Mouse (Mus musculus): ENCODE data around the gene Olfr772. TPM values are rescaled to one million over a fixed set of nuclear protein-coding genes. Genes with fewer than 3 reads are reported as not detected.
"Not testable (repeated sequence)": the region's sequence is repeated elsewhere in the genome, so short reads cannot be mapped to it uniquely, and the experiment has no call there.

Olfr772 gene
- not detected for total RNA-seq (2021)
- long read RNA-seq, experiment 1: 0 reads
- long read RNA-seq, experiment 2: 0 reads

- intact Hi-C loops (cut with DNase I; ENCODE audit: low total_unique reads): not testable (repeated sequence)
Measured at GRCm38 (mm10) chr10:129177821-129178220, at the start of gene Olfr772. Gene Olfr772, minus strand, starts transcription at chr10:129177921.

DNA sequence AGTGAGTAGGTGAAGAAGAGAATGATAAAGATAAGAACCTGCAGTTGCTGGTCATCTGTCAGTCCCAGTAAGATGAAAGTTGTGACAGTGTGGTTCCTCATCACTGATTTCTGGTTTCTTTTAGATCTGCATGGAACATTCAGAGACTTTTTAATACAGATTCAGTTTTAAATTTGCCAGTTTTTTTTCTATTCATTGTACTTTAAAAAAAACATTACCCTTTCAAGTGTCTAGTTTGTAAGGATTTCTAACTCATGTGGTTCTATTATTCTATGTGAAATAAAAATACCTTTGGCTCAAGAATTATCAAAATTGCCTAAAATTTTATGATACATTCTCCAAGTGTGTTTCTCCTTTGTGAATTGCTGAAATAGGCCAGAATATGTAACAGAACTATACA lies 9.6 kb upstream of the Olfr772 start, which contains the start of gene Olfr773:
Gene Olfr773 (minus strand): TSS at position 101 of the 400 bp plus-strand sequence.
- intact Hi-C loops (cut with DNase I; ENCODE audit: low total_unique reads); DNase-seq: not testable (repeated sequence)

More at GRCm38 (mm10) chr10:129177821-129178220, at the start of gene Olfr772:
- DNase-seq: not testable (repeated sequence)

DNA sequence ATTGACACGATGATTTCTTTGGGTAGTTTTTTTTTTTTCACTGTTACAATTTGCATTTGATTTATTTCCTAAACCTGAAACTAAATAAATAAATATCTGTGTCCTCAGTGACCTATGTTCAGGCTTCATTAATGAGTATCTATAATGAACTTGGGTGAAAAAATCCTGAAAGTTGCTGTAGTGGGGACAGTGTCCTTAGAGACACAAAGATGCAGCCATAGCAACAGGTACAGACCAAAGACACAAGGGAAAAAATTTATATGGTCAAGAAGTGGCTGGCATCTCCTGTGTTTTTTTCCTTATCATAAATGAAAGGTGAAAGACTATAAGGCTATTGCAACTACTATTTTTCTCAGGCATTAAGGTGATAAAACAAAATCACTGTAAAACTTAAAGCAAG lies 13.1 kb downstream of the Olfr772 start, which contains the start of gene Olfr771:
Gene Olfr771 (minus strand): TSS at position 101 of the 400 bp plus-strand sequence.
- DNase-seq: no peak
- intact Hi-C loops (cut with DNase I; ENCODE audit: low total_unique reads): no loop called here

DNA sequence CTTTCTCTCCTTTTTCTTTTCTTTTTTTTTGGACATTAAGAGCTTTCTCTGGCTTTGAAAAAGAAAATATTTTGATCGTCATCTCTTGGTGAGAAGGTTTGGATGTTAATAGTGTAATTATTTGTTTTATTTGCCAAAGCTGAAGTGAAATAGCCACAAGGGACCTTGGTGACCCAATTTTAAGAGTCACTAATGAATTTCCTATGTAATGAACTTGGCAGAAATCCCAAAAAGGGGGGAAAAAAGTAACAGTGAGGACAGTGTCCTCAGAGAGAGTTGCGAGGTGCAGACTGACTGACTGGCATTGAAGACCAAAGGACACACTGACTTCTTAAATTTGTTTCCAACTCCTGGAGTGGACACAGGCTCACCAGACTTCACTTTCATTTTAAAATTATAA lies 38.8 kb downstream of the Olfr772 start, which contains the start of gene Olfr770:
Gene Olfr770 (minus strand): TSS at position 101 of the 400 bp plus-strand sequence.
- DNase-seq: no peak

More for the DNA sequence above, 38.8 kb downstream of the Olfr772 start, which contains the start of gene Olfr770:
- intact Hi-C loops (cut with DNase I; ENCODE audit: low total_unique reads): no loop called here

Other genes starting within 250 kb of the Olfr772 start
- gene Itga7, start 244.1 kb downstream of the Olfr772 start, total RNA-seq (2021): 10 to 100 TPM; 88.7 to 94.7 TPM
- gene Mettl7b, start 216.9 kb downstream of the Olfr772 start, total RNA-seq (2021): under 1 TPM in 1 of 2 experiments, not detected in 1; 0.16 TPM
- not detected for gene Olfr9, start 188.5 kb downstream of the Olfr772 start, total RNA-seq (2021)
- gene Olfr763, start 167.1 kb downstream of the Olfr772 start, total RNA-seq (2021): not detected
- gene Olfr764-ps1, start 138.0 kb downstream of the Olfr772 start, total RNA-seq (2021): not detected
- not detected for gene Olfr765, start 127.9 kb downstream of the Olfr772 start, total RNA-seq (2021)
- gene Olfr766-ps1, start 108.9 kb downstream of the Olfr772 start, total RNA-seq (2021): not detected
- gene Olfr767, start 95.0 kb downstream of the Olfr772 start, total RNA-seq (2021): not detected
- gene Olfr768, start 78.5 kb downstream of the Olfr772 start, total RNA-seq (2021): not detected
- not detected for gene Olfr769, start 60.1 kb downstream of the Olfr772 start, total RNA-seq (2021)
- not detected for gene Olfr770, start 38.9 kb downstream of the Olfr772 start, total RNA-seq (2021)
- not detected for gene Olfr771, start 13.2 kb downstream of the Olfr772 start, total RNA-seq (2021)
- not detected for gene Olfr773, start 9.5 kb upstream of the Olfr772 start, total RNA-seq (2021)
- gene Olfr774, start 58.3 kb upstream of the Olfr772 start, total RNA-seq (2021): not detected
- not detected for gene Olfr775, start 70.5 kb upstream of the Olfr772 start, total RNA-seq (2021)
- gene Olfr776, start 81.2 kb upstream of the Olfr772 start, total RNA-seq (2021): not detected
- gene Olfr777, start 93.6 kb upstream of the Olfr772 start, total RNA-seq (2021): not detected
- gene Olfr780, start 140.2 kb upstream of the Olfr772 start, total RNA-seq (2021): not detected
- gene Olfr781, start 150.9 kb upstream of the Olfr772 start, total RNA-seq (2021): not detected
- not detected for gene Olfr782, start 170.9 kb upstream of the Olfr772 start, total RNA-seq (2021)
- under 1 TPM in 1 of 2 experiments, not detected in 1; 0.06 TPM for gene Olfr784, start 206.2 kb upstream of the Olfr772 start, total RNA-seq (2021)
- gene Olfr785, start 227.5 kb upstream of the Olfr772 start, total RNA-seq (2021): not detected
- gene Olfr786, start 249.4 kb upstream of the Olfr772 start, total RNA-seq (2021): not detected